Mouse (Mus musculus) myocyte (in vitro differentiated cells): ENCODE data around the gene Vmn1r1.
"Not testable (repeated sequence)": the region's sequence is repeated elsewhere in the genome, so short reads cannot be mapped to it uniquely, and the experiment has no call there.

ENCODE experiments used
- E2F4 ChIP-seq: IDR thresholded peaks from one replicate; pipeline ENCODE4 v1.6.1; 2011; ENCODE audit warnings: mild to moderate bottlenecking, control low read depth, moderate library complexity; ENCODE audit not compliant: insufficient read depth
- MAX ChIP-seq: IDR thresholded peaks from one replicate; pipeline ENCODE4 v1.6.1; 2011; ENCODE audit warnings: low read depth, mild to moderate bottlenecking, control low read depth
- MYOG ChIP-seq, 3 experiments: IDR thresholded peaks; one replicate each; pipeline ENCODE4 v1.6.1; 2011; ENCODE audit warnings: control low read depth in 2 of 3, low read depth in 2 of 3, mild to moderate bottlenecking in 2 of 3; ENCODE audit not compliant: insufficient read length in 2 of 3, control insufficient read depth in 1 of 3, insufficient read depth in 1 of 3
- POLR2A ChIP-seq: IDR thresholded peaks from one replicate; pipeline ENCODE4 v1.6.1; 2011; ENCODE audit warnings: low read depth, mild to moderate bottlenecking, control low read depth, moderate library complexity; ENCODE audit not compliant: insufficient read length
- POLR2AphosphoS2 ChIP-seq: IDR thresholded peaks from one replicate; pipeline ENCODE4 v1.6.1; 2011; ENCODE audit warnings: low read depth, control low read depth; ENCODE audit not compliant: insufficient read length
- TCF12 ChIP-seq: IDR thresholded peaks from one replicate; pipeline ENCODE4 v1.6.1; 2011; ENCODE audit warnings: mild to moderate bottlenecking, control low read depth; ENCODE audit not compliant: poor library complexity, insufficient read depth, severe bottlenecking

GRCm38 (mm10) chr1:182170206-182170605 is 5.9 kb upstream of the Vmn1r1 start:
- not testable (repeated sequence) for TF ChIP-seq POLR2A; MYOG (IDR thresholded peaks at IDR 0.05; ENCODE audit: control insufficient read depth in 1 of 3, insufficient read depth in 1 of 3, insufficient read length in 2 of 3, low read depth in 2 of 3); E2F4; MAX; TCF12; POLR2AphosphoS2
